Mouse (Mus musculus): ENCODE measurements around the gene Wnt10b. TPM values are rescaled to one million over a fixed set of nuclear protein-coding genes. Genes with fewer than 3 reads are reported as not detected.
"Not testable (repeated sequence)": the region's sequence is repeated elsewhere in the genome, so short reads cannot be mapped to it uniquely, and the experiment has no call there.

Wnt10b gene
- polyA plus RNA-seq, 1 experiment from 2014 or later: not detected

- ATAC-seq: peak; percentile 68
- H3K27me3 ChIP-seq: peaks cover 25% of the 10 kb centered on the region
- peak overlapping the region; percentile 98 for H3K9ac ChIP-seq
- peak overlapping the region; percentile 99 for H3K4me3 ChIP-seq
- WGBS: 0% methylated on average over 22 of the region's 24 CpGs
- H3K9me3 ChIP-seq (replicated peaks): no peaks in the 10 kb centered on the region
- H3K4me1 ChIP-seq: peaks cover 25% of the 10 kb centered on the region
- peak overlapping the region; percentile 82 for H3K4me2 ChIP-seq
- peaks cover 32% of the 10 kb centered on the region for H3K36me3 ChIP-seq (ENCODE audit: poor library complexity, severe bottlenecking)
- H3K27ac ChIP-seq: peak overlapping the region; percentile 89
These were observed 15.7 kb downstream of the Wnt10b start for GRCm38 (mm10) chr15:98762201-98762621.

- H3K4me2 ChIP-seq: no peak overlapping the region
- WGBS: 89% methylated on average over 2 of the region's 2 CpGs
- ATAC-seq: no peak
- H3K9me3 ChIP-seq (replicated peaks): no peaks in the 10 kb centered on the region
- H3K27me3 ChIP-seq: no peaks in the 10 kb centered on the region
- H3K27ac ChIP-seq: no peak overlapping the region
- 0 out of 2 replicates have a peak overlapping the region, but pooled peaks have one; percentile 14 for H3K9ac ChIP-seq
- peaks cover 8% of the 10 kb centered on the region; the same call in 1 of the 2 replicates for H3K4me1 ChIP-seq
- H3K4me3 ChIP-seq: no peak overlapping the region
- peaks cover 36% of the 10 kb centered on the region for H3K36me3 ChIP-seq (ENCODE audit: poor library complexity, severe bottlenecking)
These were observed 23.8 kb downstream of the Wnt10b start for GRCm38 (mm10) chr15:98754125-98754524.

- WGBS: 69% methylated on average over 8 of the region's 8 CpGs
These were observed 24.9 kb downstream of the Wnt10b start for GRCm38 (mm10) chr15:98753021-98753423.

GRCm38 (mm10) chr15:98749093-98749492 lies 28.9 kb downstream of the Wnt10b start:
- Histone ChIP-seq H3K9ac (no peak overlapping the region), H3K4me2 (no peak overlapping the region), H3K4me1 (0 out of 2 replicates have a peak, but pooled peaks cover 5% of the 10 kb centered on the region), H3K27me3 (no peaks in the 10 kb centered on the region), H3K9me3 (replicated peaks) (no peaks in the 10 kb centered on the region), H3K36me3 (ENCODE audit: poor library complexity, severe bottlenecking) (peaks cover 10% of the 10 kb centered on the region), H3K4me3 (no peak overlapping the region), H3K27ac (no peak overlapping the region)
- 95% methylated on average over 2 of the region's 2 CpGs for WGBS
- no peak for ATAC-seq

More at GRCm38 (mm10) chr15:98753021-98753423, 24.9 kb downstream of the Wnt10b start:
- ATAC-seq: no peak
- Histone ChIP-seq H3K4me1 (peaks cover 8% of the 10 kb centered on the region; the same call in 1 of the 2 replicates), H3K4me2 (no peak overlapping the region), H3K4me3 (no peak overlapping the region), H3K36me3 (ENCODE audit: poor library complexity, severe bottlenecking) (peaks cover 25% of the 10 kb centered on the region), H3K27me3 (no peaks in the 10 kb centered on the region), H3K27ac (no peak overlapping the region), H3K9ac (no peak overlapping the region), H3K9me3 (replicated peaks) (no peaks in the 10 kb centered on the region)

- Histone ChIP-seq H3K27ac (no peak overlapping the region), H3K27me3 (no peaks in the 10 kb centered on the region), H3K4me2 (no peak overlapping the region), H3K9ac (no peak overlapping the region), H3K4me3 (no peak overlapping the region), H3K4me1 (no peaks in the 10 kb centered on the region), H3K9me3 (replicated peaks) (no peaks in the 10 kb centered on the region), H3K36me3 (ENCODE audit: poor library complexity, severe bottlenecking) (peaks cover 26% of the 10 kb centered on the region)
- WGBS: 89% methylated on average over 6 of the region's 6 CpGs
- no peak for ATAC-seq
These were observed 30.7 kb downstream of the Wnt10b start for GRCm38 (mm10) chr15:98747296-98747695.

- no peak overlapping the region for H3K9ac ChIP-seq
- no peaks in the 10 kb centered on the region for H3K27me3 ChIP-seq
- H3K9me3 ChIP-seq (replicated peaks): no peaks in the 10 kb centered on the region
- ATAC-seq: no peak
- H3K4me3 ChIP-seq: no peak overlapping the region
- no peak overlapping the region for H3K4me2 ChIP-seq
- 93% methylated on average over 10 of the region's 10 CpGs for WGBS
- H3K36me3 ChIP-seq (ENCODE audit: poor library complexity, severe bottlenecking): peaks cover 34% of the 10 kb centered on the region
- no peak overlapping the region for H3K27ac ChIP-seq
- H3K4me1 ChIP-seq: no peaks in the 10 kb centered on the region
These were observed 31.5 kb downstream of the Wnt10b start for GRCm38 (mm10) chr15:98746344-98746965.

- not testable (repeated sequence) for H3K27ac ChIP-seq; H3K4me1 ChIP-seq; H3K27me3 ChIP-seq; H3K9ac ChIP-seq; H3K9me3 ChIP-seq (replicated peaks); H3K4me2 ChIP-seq; H3K4me3 ChIP-seq; ATAC-seq
- peaks cover 55% of the 10 kb centered on the region for H3K36me3 ChIP-seq (ENCODE audit: poor library complexity, severe bottlenecking)
- 90% methylated on average over 3 of the region's 3 CpGs for WGBS
These were observed 34.1 kb downstream of the Wnt10b start for GRCm38 (mm10) chr15:98743863-98744262.

- no peak overlapping the region for H3K27ac ChIP-seq
- no peaks in the 10 kb centered on the region for H3K4me1 ChIP-seq
- H3K9ac ChIP-seq: no peak overlapping the region
- no peaks in the 10 kb centered on the region for H3K9me3 ChIP-seq (replicated peaks)
- no peak for ATAC-seq
- WGBS: 86% methylated on average over 8 of the region's 8 CpGs
- H3K27me3 ChIP-seq: no peaks in the 10 kb centered on the region
- no peak overlapping the region for H3K4me3 ChIP-seq
- H3K36me3 ChIP-seq (ENCODE audit: poor library complexity, severe bottlenecking): peaks cover 63% of the 10 kb centered on the region
- H3K4me2 ChIP-seq: no peak overlapping the region
These were observed 35.1 kb downstream of the Wnt10b start for GRCm38 (mm10) chr15:98742766-98743428.

GRCm38 (mm10) chr15:98740219-98740618 lies 37.7 kb downstream of the Wnt10b start:
- no peaks in the 10 kb centered on the region for H3K27me3 ChIP-seq
- H3K36me3 ChIP-seq (ENCODE audit: poor library complexity, severe bottlenecking): peaks cover 90% of the 10 kb centered on the region
- no peak for ATAC-seq
- no peak overlapping the region for H3K9ac ChIP-seq
- H3K4me2 ChIP-seq: no peak overlapping the region
- no peaks in the 10 kb centered on the region for H3K9me3 ChIP-seq (replicated peaks)
- no peak overlapping the region for H3K27ac ChIP-seq
- H3K4me1 ChIP-seq: no peaks in the 10 kb centered on the region
- 82% methylated on average over 8 of the region's 8 CpGs for WGBS
- no peak overlapping the region for H3K4me3 ChIP-seq

- Histone ChIP-seq H3K9ac (no peak overlapping the region), H3K4me1 (no peaks in the 10 kb centered on the region), H3K27ac (no peak overlapping the region), H3K9me3 (replicated peaks) (no peaks in the 10 kb centered on the region), H3K36me3 (ENCODE audit: poor library complexity, severe bottlenecking) (peaks cover 84% of the 10 kb centered on the region), H3K27me3 (no peaks in the 10 kb centered on the region), H3K4me3 (no peak overlapping the region), H3K4me2 (no peak overlapping the region)
- ATAC-seq: no peak
- 73% methylated on average over 4 of the region's 4 CpGs for WGBS
These were observed 39.2 kb downstream of the Wnt10b start for GRCm38 (mm10) chr15:98738796-98739195.

- no peak for ATAC-seq
- peaks cover 77% of the 10 kb centered on the region for H3K36me3 ChIP-seq (ENCODE audit: poor library complexity, severe bottlenecking)
- no peak overlapping the region for H3K4me2 ChIP-seq
These were observed 40.1 kb downstream of the Wnt10b start for GRCm38 (mm10) chr15:98737881-98738280.

GRCm38 (mm10) chr15:98736521-98736920 lies 41.4 kb downstream of the Wnt10b start:
- no peak overlapping the region for H3K4me3 ChIP-seq
- no peaks in the 10 kb centered on the region for H3K4me1 ChIP-seq
- H3K9ac ChIP-seq: no peak overlapping the region
- peaks cover 64% of the 10 kb centered on the region for H3K36me3 ChIP-seq (ENCODE audit: poor library complexity, severe bottlenecking)
- H3K4me2 ChIP-seq: no peak overlapping the region
- ATAC-seq: no peak
- whole genome bisulfite sequencing: 92% methylated on average over 10 of the region's 10 CpGs
- no peaks in the 10 kb centered on the region for H3K27me3 ChIP-seq
- no peaks in the 10 kb centered on the region for H3K9me3 ChIP-seq (replicated peaks)
- H3K27ac ChIP-seq: no peak overlapping the region

More at GRCm38 (mm10) chr15:98737881-98738280, 40.1 kb downstream of the Wnt10b start:
- H3K4me3 ChIP-seq: no peak overlapping the region
- H3K4me1 ChIP-seq: no peaks in the 10 kb centered on the region
- H3K27me3 ChIP-seq: no peaks in the 10 kb centered on the region
- H3K27ac ChIP-seq: no peak overlapping the region
- H3K9me3 ChIP-seq (replicated peaks): no peaks in the 10 kb centered on the region
- H3K9ac ChIP-seq: no peak overlapping the region

Data from forebrain, embryonic 13.5 days (tissue).